Mouse (Mus musculus): ENCODE data around the gene Gm20916. TPM values are rescaled to one million over a fixed set of nuclear protein-coding genes. Genes with fewer than 3 reads are reported as not detected.

Gene Gm20916
- total RNA-seq (2023) = not detected in 2 replicates

DNA sequence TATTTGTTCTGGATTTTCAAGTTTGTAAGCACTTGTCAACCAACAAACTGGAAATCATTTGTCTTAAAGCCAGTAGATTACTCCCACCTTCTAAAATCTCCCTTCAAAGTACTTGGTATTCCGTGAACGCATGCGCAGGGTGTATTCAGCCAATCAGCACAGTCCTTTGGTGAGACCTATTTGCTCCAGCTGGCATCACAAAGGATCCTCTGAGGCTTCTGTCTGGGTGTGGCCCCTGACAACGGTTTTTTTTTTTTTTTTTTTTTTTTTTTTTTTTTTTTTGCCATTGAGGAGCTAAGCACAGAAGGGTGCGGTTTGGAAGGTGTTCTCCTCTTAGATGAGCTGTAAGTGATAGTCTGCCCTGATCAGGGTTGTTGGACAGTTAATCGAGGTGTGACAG lies at the start of gene Gm20916:
Gm20916 (plus strand) TSS at position 301 of the 400 bp plus-strand sequence.

Other genes starting within 250 kb of the Gm20916 start
- gene Gm20917, start 168.4 kb upstream of the Gm20916 start, total RNA-seq (2023) = not detected in 2 replicates